Mouse (Mus musculus): ENCODE results near the gene Tekt3. TPM values are rescaled to one million over a fixed set of nuclear protein-coding genes. Genes with fewer than 3 reads are reported as not detected.

Tekt3 gene
- polyA plus RNA-seq, 1 experiment: not detected

GRCm38 (mm10) chr11:63045771-63046170 is 15.7 kb upstream of the Tekt3 start:
- Histone ChIP-seq H3K4me3 (ENCODE audit: insufficient read depth, low read depth, low read length) (no peak overlapping the region), H3K4me1 (ENCODE audit: control insufficient read depth, insufficient read depth, insufficient read length, low read length) (no peaks in the 10 kb centered on the region), H3K27ac (replicated peaks; ENCODE audit: low read depth, low read length) (0 out of 2 replicates have a peak overlapping the region, but pooled peaks have one; percentile 59)

GRCm38 (mm10) chr11:63046380-63046779 is 15.1 kb upstream of the Tekt3 start:
- Histone ChIP-seq H3K4me3 (ENCODE audit: insufficient read depth, low read depth, low read length) (no peak overlapping the region), H3K27ac (replicated peaks; ENCODE audit: low read depth, low read length) (peak overlapping the region; percentile 88), H3K4me1 (ENCODE audit: control insufficient read depth, insufficient read depth, insufficient read length, low read length) (no peaks in the 10 kb centered on the region)

- Histone ChIP-seq H3K4me1 (ENCODE audit: control insufficient read depth, insufficient read depth, insufficient read length, low read length) (no peaks in the 10 kb centered on the region), H3K27ac (replicated peaks; ENCODE audit: low read depth, low read length) (0 out of 2 replicates have a peak overlapping the region, but pooled peaks have one; percentile 2), H3K4me3 (ENCODE audit: insufficient read depth, low read depth, low read length) (no peak overlapping the region)
These were observed 11.0 kb upstream of the Tekt3 start for GRCm38 (mm10) chr11:63050362-63050932.

- Histone ChIP-seq H3K4me1 (ENCODE audit: control insufficient read depth, insufficient read depth, insufficient read length, low read length) (no peaks in the 10 kb centered on the region), H3K4me3 (ENCODE audit: insufficient read depth, low read depth, low read length) (no peak overlapping the region), H3K27ac (replicated peaks; ENCODE audit: low read depth, low read length) (no peak overlapping the region)
These were observed 10.4 kb upstream of the Tekt3 start for GRCm38 (mm10) chr11:63051041-63051440.

- H3K4me1 ChIP-seq (ENCODE audit: control insufficient read depth, insufficient read depth, insufficient read length, low read length): no peaks in the 10 kb centered on the region
- H3K27ac ChIP-seq (replicated peaks; ENCODE audit: low read depth, low read length): no peak overlapping the region
- no peak overlapping the region for H3K4me3 ChIP-seq (ENCODE audit: insufficient read depth, low read depth, low read length)
These were observed 9.5 kb upstream of the Tekt3 start for GRCm38 (mm10) chr11:63051996-63052395.

GRCm38 (mm10) chr11:63055596-63055995 is 5.9 kb upstream of the Tekt3 start:
- Histone ChIP-seq H3K27ac (replicated peaks; ENCODE audit: low read depth, low read length) (no peak overlapping the region), H3K4me3 (ENCODE audit: insufficient read depth, low read depth, low read length) (no peak overlapping the region), H3K4me1 (ENCODE audit: control insufficient read depth, insufficient read depth, insufficient read length, low read length) (peaks cover 2% of the 10 kb centered on the region; the same call in 1 of the 2 replicates)

GRCm38 (mm10) chr11:63058375-63058952 is 3.0 kb upstream of the Tekt3 start:
- no peak overlapping the region for H3K4me3 ChIP-seq (ENCODE audit: insufficient read depth, low read depth, low read length)
- H3K27ac ChIP-seq (replicated peaks; ENCODE audit: low read depth, low read length): no peak overlapping the region
- peaks cover 2% of the 10 kb centered on the region; the same call in 1 of the 2 replicates for H3K4me1 ChIP-seq (ENCODE audit: control insufficient read depth, insufficient read depth, insufficient read length, low read length)

GRCm38 (mm10) chr11:63059911-63060310 is 1.5 kb upstream of the Tekt3 start:
- Histone ChIP-seq H3K4me3 (ENCODE audit: insufficient read depth, low read depth, low read length) (no peak overlapping the region), H3K27ac (replicated peaks; ENCODE audit: low read depth, low read length) (no peak overlapping the region), H3K4me1 (ENCODE audit: control insufficient read depth, insufficient read depth, insufficient read length, low read length) (peaks cover 2% of the 10 kb centered on the region; the same call in 1 of the 2 replicates)

- H3K4me1 ChIP-seq (ENCODE audit: control insufficient read depth, insufficient read depth, insufficient read length, low read length): no peaks in the 10 kb centered on the region
- H3K27ac ChIP-seq (replicated peaks; ENCODE audit: low read depth, low read length): no peak overlapping the region
- no peak overlapping the region for H3K4me3 ChIP-seq (ENCODE audit: insufficient read depth, low read depth, low read length)
These were observed 5.1 kb downstream of the Tekt3 start for GRCm38 (mm10) chr11:63066526-63066925.

GRCm38 (mm10) chr11:63070081-63070480 is 8.6 kb downstream of the Tekt3 start:
- H3K4me3 ChIP-seq (ENCODE audit: insufficient read depth, low read depth, low read length): no peak overlapping the region
- no peaks in the 10 kb centered on the region for H3K4me1 ChIP-seq (ENCODE audit: control insufficient read depth, insufficient read depth, insufficient read length, low read length)
- no peak overlapping the region for H3K27ac ChIP-seq (replicated peaks; ENCODE audit: low read depth, low read length)

GRCm38 (mm10) chr11:63084536-63084935 is 23.1 kb downstream of the Tekt3 start:
- H3K4me3 ChIP-seq (ENCODE audit: insufficient read depth, low read depth, low read length): no peak overlapping the region
- no peaks in the 10 kb centered on the region for H3K4me1 ChIP-seq (ENCODE audit: control insufficient read depth, insufficient read depth, insufficient read length, low read length)
- no peak overlapping the region for H3K27ac ChIP-seq (replicated peaks; ENCODE audit: low read depth, low read length)

- Histone ChIP-seq H3K27ac (replicated peaks; ENCODE audit: low read depth, low read length) (no peak overlapping the region), H3K4me1 (ENCODE audit: control insufficient read depth, insufficient read depth, insufficient read length, low read length) (no peaks in the 10 kb centered on the region), H3K4me3 (ENCODE audit: insufficient read depth, low read depth, low read length) (no peak overlapping the region)
These were observed 27.2 kb downstream of the Tekt3 start for GRCm38 (mm10) chr11:63088672-63089071.

- Histone ChIP-seq H3K27ac (replicated peaks; ENCODE audit: low read depth, low read length) (no peak overlapping the region), H3K4me1 (ENCODE audit: control insufficient read depth, insufficient read depth, insufficient read length, low read length) (no peaks in the 10 kb centered on the region), H3K4me3 (ENCODE audit: insufficient read depth, low read depth, low read length) (no peak overlapping the region)
These were observed 28.8 kb downstream of the Tekt3 start for GRCm38 (mm10) chr11:63090210-63090609.

GRCm38 (mm10) chr11:63090986-63091385 is 29.5 kb downstream of the Tekt3 start:
- Histone ChIP-seq H3K4me3 (ENCODE audit: insufficient read depth, low read depth, low read length) (no peak overlapping the region), H3K27ac (replicated peaks; ENCODE audit: low read depth, low read length) (no peak overlapping the region), H3K4me1 (ENCODE audit: control insufficient read depth, insufficient read depth, insufficient read length, low read length) (no peaks in the 10 kb centered on the region)

GRCm38 (mm10) chr11:63092271-63092670 is 30.8 kb downstream of the Tekt3 start:
- H3K4me3 ChIP-seq (ENCODE audit: insufficient read depth, low read depth, low read length): no peak overlapping the region
- H3K27ac ChIP-seq (replicated peaks; ENCODE audit: low read depth, low read length): no peak overlapping the region
- H3K4me1 ChIP-seq (ENCODE audit: control insufficient read depth, insufficient read depth, insufficient read length, low read length): no peaks in the 10 kb centered on the region

GRCm38 (mm10) chr11:63093601-63094000 is 32.1 kb downstream of the Tekt3 start:
- H3K4me3 ChIP-seq (ENCODE audit: insufficient read depth, low read depth, low read length): no peak overlapping the region
- H3K4me1 ChIP-seq (ENCODE audit: control insufficient read depth, insufficient read depth, insufficient read length, low read length): no peaks in the 10 kb centered on the region
- H3K27ac ChIP-seq (replicated peaks; ENCODE audit: low read depth, low read length): no peak overlapping the region

All from brown adipose tissue, adult 24 weeks (tissue).